Mouse (Mus musculus) forebrain, postnatal 0 days (tissue): ENCODE measurements at regions not wholly inside any gene's neighbourhood (a gene's known extent, or its start where the extent isn't known, plus 50 kb on each side); places are given as distances from the start of the nearest gene placed in this dataset.

Source experiments
- ATAC-seq: fragments of 200-750 bp; cut with Nextera tagmentation; 2 replicates; pipeline ENCODE4 v1.8.0; 2017; ENCODE audit warnings: mild to moderate bottlenecking, moderate library complexity
- DNase-seq: peaks from one replicate; pipeline ENCODE4 v3.0.0-alpha.2; 2015
- H3K27ac ChIP-seq: fragments of 300-500 bp; sonication (generic); 2 replicates; pipeline ENCODE4 v1.5.1; 2014; ENCODE audit warnings: low read depth, mild to moderate bottlenecking, antibody characterized with exemption, low read length, moderate library complexity, mixed read lengths
- H3K27me3 ChIP-seq: fragments of 300-500 bp; sonication (generic); 2 replicates; pipeline ENCODE4 v1.6.1; 2014; ENCODE audit warnings: mild to moderate bottlenecking, low read length, mixed read lengths; ENCODE audit not compliant: insufficient read depth
- H3K36me3 ChIP-seq: fragments of 300-500 bp; sonication (generic); 2 replicates; pipeline ENCODE4 v1.6.1; 2014; ENCODE audit warnings: mild to moderate bottlenecking, moderate library complexity; ENCODE audit not compliant: insufficient read depth
- H3K4me1 ChIP-seq: fragments of 300-500 bp; sonication (generic); 2 replicates; pipeline ENCODE4 v1.6.1; 2014; ENCODE audit warnings: antibody characterized with exemption; ENCODE audit not compliant: insufficient read depth
- H3K4me2 ChIP-seq: fragments of 300-500 bp; sonication (generic); 2 replicates; pipeline ENCODE4 v1.6.1; 2014; ENCODE audit warnings: low read depth, mild to moderate bottlenecking, moderate library complexity
- H3K4me3 ChIP-seq: fragments of 300-500 bp; sonication (generic); 2 replicates; pipeline ENCODE4 v1.5.1; 2014; ENCODE audit warnings: low read depth, low read length, mixed read lengths
- H3K9ac ChIP-seq: fragments of 300-500 bp; sonication (generic); 2 replicates; pipeline ENCODE4 v1.6.1; 2014; ENCODE audit warnings: mild to moderate bottlenecking
- H3K9me3 ChIP-seq: fragments of 300-500 bp; sonication (generic); 2 replicates; pipeline ENCODE4 v1.6.1; 2016; ENCODE audit warnings: low read length
- CTCF ChIP-seq: sonication (generic); IDR thresholded peaks from 2 replicates; pipeline ENCODE4 v1.5.1; 2016; ENCODE audit warnings: antibody characterized with exemption, control low read depth, low read depth
- WGBS: fragments of 180-500 bp; shearing (Covaris S2); extraction: QIAGEN DNeasy Blood & Tissue Kit; methylation state at CpG from one replicate; pipeline ENCODE4 v1.1.7; 2014; 5-methylcytosine and 5-hydroxymethylcytosine counted together

GRCm38 (mm10) chr13:70281051-70281847 lies 356.2 kb downstream of the Ice1 start:
- Histone ChIP-seq H3K36me3 (no peaks in the 10 kb centered on the region), H3K27ac (no peak overlapping the region), H3K9ac (no peak overlapping the region), H3K4me1 (no peaks in the 10 kb centered on the region), H3K9me3 (no peaks in the 10 kb centered on the region), H3K4me2 (no peak overlapping the region), H3K27me3 (no peaks in the 10 kb centered on the region), H3K4me3 (no peak overlapping the region)
- ATAC-seq, result no peak
- DNase-seq, result no peak
- no peak for TF ChIP-seq CTCF
- WGBS, result 76% methylated on average over 7 of the region's 7 CpGs

GRCm38 (mm10) chr13:70282731-70283130 lies 354.7 kb downstream of the Ice1 start:
- Histone ChIP-seq H3K9me3 (no peaks in the 10 kb centered on the region), H3K36me3 (no peaks in the 10 kb centered on the region), H3K4me1 (no peaks in the 10 kb centered on the region), H3K4me2 (no peak overlapping the region), H3K4me3 (no peak overlapping the region), H3K9ac (no peak overlapping the region), H3K27ac (no peak overlapping the region), H3K27me3 (no peaks in the 10 kb centered on the region)
- 12% methylated on average over 4 of the region's 4 CpGs for WGBS
- ATAC-seq (no peak), DNase-seq (no peak)
- TF ChIP-seq CTCF, result no peak

GRCm38 (mm10) chr13:70283231-70283630 lies 354.2 kb downstream of the Ice1 start:
- H3K9me3 ChIP-seq, result no peaks in the 10 kb centered on the region
- H3K4me2 ChIP-seq, result no peak overlapping the region
- ATAC-seq (no peak), DNase-seq (no peak)
- no peak overlapping the region for H3K27ac ChIP-seq
- H3K4me1 ChIP-seq, result no peaks in the 10 kb centered on the region
- H3K4me3 ChIP-seq, result no peak overlapping the region
- WGBS, result 14% methylated on average over 5 of the region's 5 CpGs
- H3K36me3 ChIP-seq, result no peaks in the 10 kb centered on the region
- no peaks in the 10 kb centered on the region for H3K27me3 ChIP-seq
- H3K9ac ChIP-seq, result no peak overlapping the region
- TF ChIP-seq CTCF, result no peak

GRCm38 (mm10) chr13:70292713-70293112 lies 344.7 kb downstream of the Ice1 start:
- no peak for ATAC-seq
- Histone ChIP-seq H3K4me2 (no peak overlapping the region), H3K36me3 (no peaks in the 10 kb centered on the region), H3K9me3 (no peaks in the 10 kb centered on the region), H3K27ac (no peak overlapping the region), H3K4me3 (no peak overlapping the region), H3K4me1 (no peaks in the 10 kb centered on the region), H3K9ac (no peak overlapping the region), H3K27me3 (no peaks in the 10 kb centered on the region)
- no peak for DNase-seq
- no peak for TF ChIP-seq CTCF
- 47% methylated on average over 3 of the region's 3 CpGs for WGBS

GRCm38 (mm10) chr13:70303953-70304525 lies 333.4 kb downstream of the Ice1 start:
- no peaks in the 10 kb centered on the region for H3K36me3 ChIP-seq
- no peaks in the 10 kb centered on the region for H3K27me3 ChIP-seq
- H3K4me2 ChIP-seq, result no peak overlapping the region
- TF ChIP-seq CTCF, result no peak
- H3K9me3 ChIP-seq, result no peaks in the 10 kb centered on the region
- no peaks in the 10 kb centered on the region for H3K4me1 ChIP-seq
- H3K4me3 ChIP-seq, result no peak overlapping the region
- no peak overlapping the region for H3K27ac ChIP-seq
- ATAC-seq, result no peak
- no peak for DNase-seq
- H3K9ac ChIP-seq, result no peak overlapping the region
- 53% methylated on average over 5 of the region's 5 CpGs for WGBS

- ATAC-seq, result no peak
Observed at GRCm38 (mm10) chr13:70310516-70310915, 326.9 kb downstream of the Ice1 start.

GRCm38 (mm10) chr13:70311226-70312055 lies 326.0 kb downstream of the Ice1 start:
- Histone ChIP-seq H3K9ac (no peak overlapping the region), H3K27ac (no peak overlapping the region), H3K4me1 (no peaks in the 10 kb centered on the region), H3K9me3 (no peaks in the 10 kb centered on the region), H3K4me2 (no peak overlapping the region), H3K36me3 (no peaks in the 10 kb centered on the region), H3K4me3 (no peak overlapping the region), H3K27me3 (no peaks in the 10 kb centered on the region)
- WGBS, result 71% methylated on average over 14 of the region's 14 CpGs
- no peak for ATAC-seq
- no peak for DNase-seq
- TF ChIP-seq CTCF, result no peak; the same call in 1 of the 2 replicates

More at GRCm38 (mm10) chr13:70310516-70310915, 326.9 kb downstream of the Ice1 start:
- Histone ChIP-seq H3K27me3 (no peaks in the 10 kb centered on the region), H3K4me2 (no peak overlapping the region), H3K9me3 (no peaks in the 10 kb centered on the region), H3K4me3 (no peak overlapping the region), H3K27ac (no peak overlapping the region), H3K4me1 (no peaks in the 10 kb centered on the region), H3K9ac (no peak overlapping the region), H3K36me3 (no peaks in the 10 kb centered on the region)
- DNase-seq, result no peak
- TF ChIP-seq CTCF, result no peak
- WGBS, result 59% methylated on average over 2 of the region's 2 CpGs
